Comparison of ENCODE assay signal across 16 mouse cellular contexts in the genomic region with DNA sequence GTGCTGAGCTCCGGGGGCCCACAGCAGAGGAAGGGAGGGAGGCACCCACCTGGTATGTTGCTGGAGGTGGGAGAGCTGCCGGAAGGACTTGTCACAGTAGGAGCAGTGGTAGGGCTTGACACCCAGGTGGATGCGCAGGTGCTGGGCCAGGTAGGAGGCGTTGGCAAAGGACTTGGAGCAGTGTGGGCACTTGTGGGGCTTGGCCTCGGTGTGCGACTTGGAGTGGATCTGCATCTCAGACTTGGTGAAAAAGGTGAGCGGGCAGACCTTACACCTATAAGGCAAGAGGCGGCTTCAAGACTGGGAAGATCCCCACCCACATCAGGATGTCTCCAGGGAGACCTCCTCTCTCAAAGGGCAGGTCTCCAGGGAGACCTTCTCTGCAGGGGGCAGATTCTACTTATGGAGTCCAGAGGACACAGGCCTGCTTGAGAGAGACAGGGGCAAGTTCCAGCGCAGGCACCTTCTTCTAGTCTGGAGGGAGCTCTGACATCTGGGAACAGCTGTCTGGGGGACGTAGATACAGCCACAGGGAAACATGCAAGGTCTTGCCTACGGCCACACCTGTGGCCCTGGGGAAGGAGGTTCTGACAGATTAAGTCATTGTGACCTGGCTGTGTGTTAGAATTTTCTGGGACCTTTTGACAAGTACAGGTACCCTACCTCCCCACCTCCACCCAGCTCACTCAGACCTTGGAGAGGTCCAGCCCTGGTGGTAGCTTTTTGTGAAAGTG. TPM values are rescaled to one million over a fixed set of nuclear protein-coding genes. Genes with fewer than 3 reads are reported as not detected.
"Had no signal": no experiment of that assay in that cellular context is flagged by ENCODE, and none has a peak within 500 bp of the region (broad histone marks: within the 10 kb centered on the region; RNA-seq: fewer than 3 reads in every experiment).

No protein-coding gene starts in this region.

- H3K27me3 ChIP-seq: liver, embryonic 13.5 days; midbrain, embryonic 12.5 days; midbrain, embryonic 15.5 days; neural tube, embryonic 13.5 days had no signal

- ATAC-seq: midbrain, embryonic 15.5 days had no signal

- DNase-seq: kidney, adult 2 months; layer of hippocampus, adult 9-11 months; liver, embryonic 13.5 days; lung, adult 2 months; retina, postnatal 1 day; right cerebral cortex, postnatal 25 days; thymus, adult 18-20 months; thymus, postnatal 36 days had no signal

- H3K4me3 ChIP-seq: layer of hippocampus, adult 2 months; left cerebral cortex, adult 2 months; liver, embryonic 13.5 days; midbrain, embryonic 12.5 days; midbrain, embryonic 15.5 days; myocyte; neural tube, embryonic 13.5 days had no signal

- H3K27ac ChIP-seq: kidney, postnatal 0 days; layer of hippocampus, adult 2 months; left cerebral cortex, adult 2 months; liver, embryonic 13.5 days; macrophage; midbrain, embryonic 12.5 days; midbrain, embryonic 15.5 days; neural tube, embryonic 13.5 days had no signal

- H3K9me3 ChIP-seq: liver, embryonic 13.5 days; midbrain, embryonic 12.5 days; midbrain, embryonic 15.5 days; neural tube, embryonic 13.5 days had no signal

- H3K9ac ChIP-seq: liver, embryonic 13.5 days; midbrain, embryonic 12.5 days; midbrain, embryonic 15.5 days; neural tube, embryonic 13.5 days had no signal

- H3K4me2 ChIP-seq: liver, embryonic 13.5 days; midbrain, embryonic 12.5 days; midbrain, embryonic 15.5 days; neural tube, embryonic 13.5 days had no signal

RNA-seq across cellular contexts. Expression of gene A3galt2, which starts 30.9 kb away (rescaled TPM):
- polyA plus RNA-seq: liver, embryonic 13.5 days; macrophage had no signal
